Mouse (Mus musculus) G1E (cell line): Measurements from ENCODE around the gene Sv2a. TPM values are rescaled to one million over a fixed set of nuclear protein-coding genes. Genes with fewer than 3 reads are reported as not detected.
A peak's percentile ranks its signal among the peaks of the same experiment; 100 is the strongest.
"Not testable (repeated sequence)": the region's sequence is repeated elsewhere in the genome, so short reads cannot be mapped to it uniquely, and the experiment has no call there.

ENCODE experiments used
- ATAC-seq: 2 replicates; pipeline ENCODE4 v1.8.0; 2016; ENCODE audit warnings: mild to moderate bottlenecking; ENCODE audit not compliant: insufficient number of reproducible peaks, poor library complexity, low FRiP score, severe bottlenecking; ENCODE audit errors: extremely low read depth
- DNase-seq: peaks from one replicate; pipeline ENCODE4 v3.0.0; 2012; ENCODE audit warnings: low spot score
- H3K27me3 ChIP-seq: 2 replicates; pipeline ENCODE4 v1.6.1; 2012; ENCODE audit warnings: mild to moderate bottlenecking, low read length, inconsistent platforms; ENCODE audit not compliant: insufficient read depth
- H3K36me3 ChIP-seq: replicated peaks from 2 replicates; pipeline ENCODE3; 2012; ENCODE audit warnings: mild to moderate bottlenecking, inconsistent platforms
- H3K4me1 ChIP-seq: 2 replicates; pipeline ENCODE4 v1.6.1; 2012; ENCODE audit warnings: low read depth, low read length, inconsistent platforms, mixed read lengths; ENCODE audit not compliant: insufficient read depth
- H3K4me3 ChIP-seq: 2 replicates; pipeline ENCODE4 v1.5.1; 2012; ENCODE audit warnings: low read depth, mild to moderate bottlenecking, inconsistent platforms, low read length, moderate library complexity, mixed read lengths
- H3K9me3 ChIP-seq: replicated peaks from 2 replicates; pipeline ENCODE4 v1.6.1; 2012; ENCODE audit warnings: inconsistent platforms
- CTCF ChIP-seq: IDR thresholded peaks from 2 replicates; pipeline ENCODE4 v1.5.1; 2012; ENCODE audit warnings: low read depth, low read length, inconsistent platforms, mixed read lengths
- GATA1 ChIP-seq: IDR thresholded peaks from 2 replicates; pipeline ENCODE4 v1.6.1; 2012; ENCODE audit warnings: borderline replicate concordance, low read length, inconsistent platforms, mixed read lengths
- GATA2 ChIP-seq: IDR thresholded peaks from 2 replicates; pipeline ENCODE4 v1.6.1; 2012; ENCODE audit warnings: low read depth, low read length, inconsistent platforms, borderline replicate concordance
- POLR2AphosphoS5 ChIP-seq: IDR thresholded peaks from 2 replicates; pipeline ENCODE4 v1.6.1; 2012; ENCODE audit warnings: low read depth, low read length, inconsistent platforms; ENCODE audit not compliant: insufficient replicate concordance
- TAL1 ChIP-seq: conservative IDR thresholded peaks from 2 replicates; pipeline ENCODE4 v1.6.1; 2012; ENCODE audit warnings: low read depth, low read length, inconsistent platforms, mixed read lengths
- polyA plus RNA-seq: library from polyadenylated mRNA; stranded (reverse); fragments of >175 nt; gene quantifications from 2 replicates; pipeline ENCODE4 v1.2.3, GENCODE M21; 2012
- total RNA-seq, 2 experiments: library from RNA; stranded (forward) in 1 of 2; stranded (reverse) in 1 of 2; fragments of 200-1000 nt in 1 of 2; fragments of >200 nt in 1 of 2; fragmentation: Nextera tagmentation in 1 of 2; gene quantifications; 2 replicates each; pipeline ENCODE4 v1.2.3; 2014 to 2017

Gene Sv2a
- total and polyA plus RNA-seq, 3 experiments: 0.07 to 0.45 (median 0.11) TPM

DNA sequence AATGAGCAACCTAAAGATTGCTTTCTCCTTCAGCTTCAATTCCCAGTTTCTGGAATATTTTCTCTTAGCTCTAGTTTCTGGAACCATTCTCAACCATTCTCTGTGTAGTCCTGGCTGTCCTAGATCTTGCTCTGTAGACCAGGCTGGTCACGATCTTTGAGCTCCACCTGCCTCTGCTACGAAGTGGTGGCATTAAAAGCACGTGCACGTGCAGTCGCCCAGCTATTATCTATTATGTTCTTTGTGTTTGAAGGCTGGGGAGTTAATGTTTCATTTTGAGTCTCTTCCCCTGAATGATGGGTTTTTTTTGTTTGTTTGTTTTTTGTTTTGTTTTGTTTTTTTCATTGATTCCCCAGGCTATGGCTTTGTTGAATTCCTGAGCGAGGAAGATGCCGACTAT lies 7.8 kb upstream of the Sv2a start:
- Histone ChIP-seq H3K27me3 (no peaks in the 10 kb centered on the region), H3K36me3 (peaks cover 67% of the 10 kb centered on the region), H3K9me3 (no peaks in the 10 kb centered on the region), H3K4me1 (peaks cover 54% of the 10 kb centered on the region), H3K4me3 (peak overlapping the region; percentile 94)
- TF ChIP-seq CTCF: no peak
- no peak for TF ChIP-seq GATA1
- no peak for TF ChIP-seq POLR2AphosphoS5
- TF ChIP-seq TAL1: no peak
- TF ChIP-seq GATA2: no peak
- no peak for ATAC-seq
- no peak for DNase-seq

DNA sequence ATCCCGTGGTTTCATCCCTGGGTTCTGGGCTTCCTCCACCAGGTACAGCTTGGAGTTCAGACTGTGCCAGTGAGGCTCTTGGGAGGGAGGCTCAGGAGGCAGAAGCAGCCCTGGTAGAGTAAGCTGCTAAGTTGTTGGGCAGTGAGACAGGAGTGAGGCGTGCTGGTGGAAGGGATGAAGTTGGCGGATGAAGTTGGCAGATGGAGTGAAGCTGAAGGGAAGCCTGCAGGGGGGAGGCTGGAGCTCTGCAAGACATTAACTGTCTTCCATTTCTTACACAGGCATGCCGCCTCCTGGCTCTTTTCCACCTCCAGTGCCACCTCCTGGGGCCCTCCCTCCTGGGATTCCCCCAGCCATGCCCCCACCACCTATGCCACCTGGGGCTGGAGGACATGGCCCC lies 6.9 kb upstream of the Sv2a start:
- not testable (repeated sequence) for H3K27me3 ChIP-seq, DNase-seq, H3K9me3 ChIP-seq, ATAC-seq
- Histone ChIP-seq H3K4me1 (peaks cover 51% of the 10 kb centered on the region), H3K4me3 (peak overlapping the region; percentile 71), H3K36me3 (peaks cover 67% of the 10 kb centered on the region)

DNA sequence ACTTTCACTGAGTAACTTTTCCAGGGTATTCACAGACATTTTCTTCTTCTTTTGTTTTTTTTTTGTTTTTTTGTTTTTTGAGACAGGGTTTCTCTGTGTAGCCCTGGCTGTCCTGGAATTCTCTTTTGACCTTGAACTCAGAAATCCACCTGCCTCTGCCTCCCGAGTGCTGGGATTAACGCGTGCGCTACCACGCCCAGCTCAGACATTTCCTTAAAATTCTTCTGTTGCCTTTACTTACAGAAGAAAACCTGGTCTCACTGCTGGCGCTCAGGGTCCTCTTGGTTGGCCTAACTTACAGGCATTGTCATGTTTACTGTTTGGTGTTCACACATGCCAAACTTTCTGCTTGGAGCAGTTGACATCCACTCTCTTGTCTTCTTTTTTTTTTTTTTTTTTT lies 5.7 kb upstream of the Sv2a start:
- Histone ChIP-seq H3K4me1 (peaks cover 44% of the 10 kb centered on the region), H3K9me3 (no peaks in the 10 kb centered on the region), H3K4me3 (no peak overlapping the region; the same call in 1 of the 2 replicates), H3K27me3 (no peaks in the 10 kb centered on the region), H3K36me3 (peaks cover 62% of the 10 kb centered on the region)
- no peak for DNase-seq
- ATAC-seq: no peak
- TF ChIP-seq GATA2 (no peak), GATA1 (no peak), POLR2AphosphoS5 (no peak), TAL1 (no peak), CTCF (no peak)

DNA sequence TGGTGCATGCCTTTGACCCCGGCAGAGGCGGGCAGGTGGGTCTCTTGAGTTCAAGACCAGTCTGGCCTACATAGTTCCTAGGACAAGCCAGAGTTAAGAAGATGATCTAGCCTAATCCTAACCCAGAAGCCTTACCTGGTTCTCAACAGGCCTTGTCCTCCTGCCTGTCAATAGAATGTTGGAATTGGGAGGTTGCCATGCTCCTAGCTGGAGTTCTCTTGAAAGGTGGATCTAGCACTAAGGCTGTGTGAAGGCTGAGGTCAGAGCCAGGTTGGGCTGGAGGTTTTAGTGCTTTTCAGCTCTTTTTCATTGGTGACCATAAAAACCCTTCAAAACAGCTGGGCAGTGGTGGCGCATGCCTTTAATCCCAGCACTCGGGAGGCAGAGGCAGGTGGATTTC lies 2.5 kb upstream of the Sv2a start:
- peaks cover 21% of the 10 kb centered on the region for H3K27me3 ChIP-seq
- ATAC-seq: no peak
- no peaks in the 10 kb centered on the region for H3K9me3 ChIP-seq
- DNase-seq: no peak
- peaks cover 55% of the 10 kb centered on the region for H3K36me3 ChIP-seq
- no peak overlapping the region for H3K4me3 ChIP-seq
- H3K4me1 ChIP-seq: peaks cover 48% of the 10 kb centered on the region
- TF ChIP-seq TAL1 (no peak), POLR2AphosphoS5 (peak; percentile 60; the same call in 1 of the 2 replicates)

DNA sequence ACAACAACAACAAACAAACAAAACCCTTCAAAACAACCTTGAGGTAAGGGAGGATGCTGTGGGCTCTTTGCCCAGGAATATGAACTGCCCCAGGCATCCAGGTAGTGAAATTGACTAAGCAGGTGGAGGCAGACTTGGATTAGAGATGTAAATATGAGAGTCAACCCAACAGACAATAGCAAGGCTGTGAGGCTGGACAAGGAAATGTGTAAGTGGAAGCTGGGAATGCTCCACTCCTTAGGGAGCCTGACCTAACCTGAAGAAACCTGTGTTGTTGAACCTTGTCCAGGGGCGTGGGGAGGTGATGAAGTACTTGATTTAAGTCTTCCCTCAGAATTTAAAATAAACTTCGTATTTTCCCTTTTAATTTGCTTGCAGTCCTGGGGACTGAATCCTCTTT lies 2.0 kb upstream of the Sv2a start:
- no peak for TF ChIP-seq GATA2
- TF ChIP-seq POLR2AphosphoS5: no peak
- no peak for TF ChIP-seq TAL1
- TF ChIP-seq CTCF: no peak
- TF ChIP-seq GATA1: no peak
- peaks cover 26% of the 10 kb centered on the region for H3K27me3 ChIP-seq
- DNase-seq: no peak
- ATAC-seq: no peak
- H3K4me1 ChIP-seq: peaks cover 44% of the 10 kb centered on the region
- peaks cover 54% of the 10 kb centered on the region for H3K36me3 ChIP-seq
- no peaks in the 10 kb centered on the region for H3K9me3 ChIP-seq
- H3K4me3 ChIP-seq: no peak overlapping the region

DNA sequence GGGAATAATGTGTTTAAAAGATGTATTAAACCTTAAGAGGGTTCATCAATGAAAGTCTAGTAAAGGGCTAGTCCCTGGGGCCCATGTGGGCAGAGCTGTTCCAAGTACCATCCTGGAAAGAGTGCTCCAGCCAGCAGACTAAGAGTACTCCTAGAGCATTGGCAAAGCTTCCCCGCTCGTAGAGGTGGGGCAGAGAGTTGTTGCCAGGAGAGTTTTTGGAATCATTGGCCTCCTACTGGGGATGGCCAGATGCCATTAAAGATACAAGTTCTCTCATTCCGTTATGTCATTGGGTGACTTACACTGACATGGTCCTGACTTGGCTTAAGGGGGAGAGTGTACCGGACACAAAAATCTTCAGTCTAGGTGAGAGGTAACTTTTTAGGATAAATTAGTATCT lies 1.4 kb upstream of the Sv2a start:
- Histone ChIP-seq H3K27me3 (peaks cover 32% of the 10 kb centered on the region), H3K4me1 (peaks cover 37% of the 10 kb centered on the region), H3K4me3 (no peak overlapping the region), H3K36me3 (peaks cover 48% of the 10 kb centered on the region), H3K9me3 (no peaks in the 10 kb centered on the region)
- ATAC-seq: no peak
- DNase-seq: no peak
- TF ChIP-seq TAL1: no peak
- no peak for TF ChIP-seq GATA1
- no peak for TF ChIP-seq POLR2AphosphoS5
- TF ChIP-seq CTCF: no peak
- TF ChIP-seq GATA2: no peak

DNA sequence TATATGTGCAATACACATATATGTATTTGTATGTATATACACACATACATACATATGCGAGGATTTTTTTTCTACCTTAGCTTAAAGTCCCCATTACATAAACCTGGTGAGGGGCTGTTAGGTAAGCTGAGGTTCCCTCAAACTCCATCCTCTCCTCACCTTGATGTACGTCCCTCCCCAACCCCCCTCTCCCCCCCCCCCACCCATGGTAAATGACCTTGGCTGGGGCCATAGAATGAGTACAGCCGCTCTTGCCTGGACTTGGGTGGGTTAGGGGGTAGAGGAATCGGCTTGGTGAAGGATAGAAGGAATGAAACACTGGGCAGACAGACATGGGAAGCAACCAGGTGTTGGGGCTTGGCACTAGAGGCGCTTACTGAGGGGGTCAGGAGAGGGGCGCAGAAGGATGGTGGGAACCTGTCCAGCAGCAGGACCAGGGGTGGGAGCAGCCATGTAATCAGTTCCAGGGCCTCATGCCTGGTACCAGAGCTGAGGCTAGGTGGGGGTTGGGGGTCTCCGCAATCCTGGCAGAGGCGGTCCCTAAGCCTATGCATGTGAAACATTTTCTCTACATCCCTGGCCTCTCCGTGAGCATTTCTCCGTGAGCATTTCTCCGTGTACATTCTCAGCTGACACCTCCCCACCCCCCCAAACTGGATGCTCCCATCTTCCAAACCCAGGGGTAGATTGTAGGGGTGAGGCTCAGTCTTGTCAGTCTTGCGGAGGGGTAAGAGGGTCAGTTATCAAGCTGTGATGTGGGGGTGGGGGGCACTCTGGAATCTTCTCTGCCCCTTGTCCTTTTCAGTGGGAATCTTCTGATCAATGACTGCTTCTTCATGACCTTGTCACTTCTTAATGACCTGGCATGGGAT lies 795 bp downstream of the Sv2a start:
- Histone ChIP-seq H3K36me3 (peaks cover 26% of the 10 kb centered on the region), H3K27me3 (peaks cover 49% of the 10 kb centered on the region), H3K4me3 (no peak overlapping the region), H3K4me1 (peaks cover 18% of the 10 kb centered on the region), H3K9me3 (no peaks in the 10 kb centered on the region)
- ATAC-seq: no peak
- DNase-seq: no peak
- TF ChIP-seq TAL1 (no peak), CTCF (no peak), POLR2AphosphoS5 (no peak), GATA1 (no peak), GATA2 (no peak)
